Mouse (Mus musculus) C2C12 (cell line): Measurements from ENCODE around the gene Rnf214.

ENCODE experiments used
- CEBPB ChIP-seq: IDR thresholded peaks from one replicate; pipeline ENCODE4 v1.6.1; 2011; ENCODE audit warnings: low read depth, mild to moderate bottlenecking, control low read depth, moderate library complexity
- CTCF ChIP-seq: IDR thresholded peaks from one replicate; pipeline ENCODE4 v1.5.1; 2011; ENCODE audit not compliant: control insufficient read depth, insufficient read depth, insufficient read length
- FOSL1 ChIP-seq: IDR thresholded peaks from one replicate; pipeline ENCODE4 v1.8.0; 2011; ENCODE audit warnings: mild to moderate bottlenecking, low read length; ENCODE audit not compliant: poor library complexity, insufficient read depth, severe bottlenecking
- MAX ChIP-seq: IDR thresholded peaks from one replicate; pipeline ENCODE4 v1.6.1; 2011; ENCODE audit warnings: mild to moderate bottlenecking, control low read depth
- USF1 ChIP-seq: IDR thresholded peaks from one replicate; pipeline ENCODE4 v1.6.1; 2011; ENCODE audit warnings: low read depth, mild to moderate bottlenecking, control low read depth, moderate library complexity

GRCm38 (mm10) chr9:45869181-45869580, 37.5 kb downstream of the Rnf214 start:
- TF ChIP-seq CTCF: no peak
- no peak for TF ChIP-seq MAX
- TF ChIP-seq USF1: no peak
- no peak for TF ChIP-seq CEBPB
- no peak for TF ChIP-seq FOSL1
